Mouse (Mus musculus) right cerebral cortex, postnatal 25 days (tissue): ENCODE measurements around the gene Rflna.
A peak's percentile ranks its signal among the peaks of the same experiment; 100 is the strongest.

ENCODE experiments used
- DNase-seq: peaks from one replicate; pipeline ENCODE4 v3.0.0; 2022

Gene Rflna

GRCm38 (mm10) chr5:125002969-125003872 is at the start of gene Rflna:
Gene Rflna, plus strand, starts transcription at chr5:125003221.
- no peak for DNase-seq

- DNase-seq = no peak
Observed at GRCm38 (mm10) chr5:124954404-124955305, 48.4 kb upstream of the Rflna start.

GRCm38 (mm10) chr5:124957491-124957890 is 45.5 kb upstream of the Rflna start:
- no peak for DNase-seq

- no peak for DNase-seq
Observed at GRCm38 (mm10) chr5:124959099-124959498, 43.9 kb upstream of the Rflna start.

- DNase-seq = peak; percentile 65
Observed at GRCm38 (mm10) chr5:124960131-124960901, 42.7 kb upstream of the Rflna start.

GRCm38 (mm10) chr5:124961433-124961832 is 41.6 kb upstream of the Rflna start:
- no peak for DNase-seq

- DNase-seq = no peak
Observed at GRCm38 (mm10) chr5:124962761-124963160, 40.3 kb upstream of the Rflna start.

GRCm38 (mm10) chr5:124963806-124964672 is 39.0 kb upstream of the Rflna start:
- DNase-seq = peak; percentile 47

GRCm38 (mm10) chr5:124966622-124967332 is 36.2 kb upstream of the Rflna start:
- DNase-seq = no peak

- DNase-seq = no peak
Observed at GRCm38 (mm10) chr5:124969790-124970189, 33.2 kb upstream of the Rflna start.

GRCm38 (mm10) chr5:124986222-124986621 is 16.8 kb upstream of the Rflna start:
- DNase-seq = no peak

GRCm38 (mm10) chr5:124986656-124987055 is 16.4 kb upstream of the Rflna start:
- DNase-seq = no peak

GRCm38 (mm10) chr5:124989724-124990123 is 13.3 kb upstream of the Rflna start:
- no peak for DNase-seq

- DNase-seq = no peak
Observed at GRCm38 (mm10) chr5:124992323-124992722, 10.7 kb upstream of the Rflna start.

GRCm38 (mm10) chr5:124992891-124993290 is 10.1 kb upstream of the Rflna start:
- no peak for DNase-seq

- peak; percentile 65 for DNase-seq
Observed at GRCm38 (mm10) chr5:124996816-124997215, 6.2 kb upstream of the Rflna start.

GRCm38 (mm10) chr5:124997913-124998312 is 5.1 kb upstream of the Rflna start:
- DNase-seq = no peak

- DNase-seq = no peak
Observed at GRCm38 (mm10) chr5:125000756-125001250, 2.2 kb upstream of the Rflna start.

GRCm38 (mm10) chr5:125003873-125004255 is 843 bp downstream of the Rflna start:
- no peak for DNase-seq

GRCm38 (mm10) chr5:125005871-125006652 is 3.0 kb downstream of the Rflna start:
- DNase-seq = peak; percentile 8
